Mouse (Mus musculus) forebrain, postnatal 0 days (tissue): Measurements from ENCODE around the gene AY074887. TPM values are rescaled to one million over a fixed set of nuclear protein-coding genes. Genes with fewer than 3 reads are reported as not detected.

ENCODE experiments used
- ATAC-seq: fragments of 200-750 bp; cut with Nextera tagmentation; 2 replicates; pipeline ENCODE4 v1.8.0; 2017; ENCODE audit warnings: mild to moderate bottlenecking, moderate library complexity
- DNase-seq: peaks from one replicate; pipeline ENCODE4 v3.0.0-alpha.2; 2015
- H3K27ac ChIP-seq: fragments of 300-500 bp; sonication (generic); 2 replicates; pipeline ENCODE4 v1.5.1; 2014; ENCODE audit warnings: low read depth, mild to moderate bottlenecking, antibody characterized with exemption, low read length, moderate library complexity, mixed read lengths
- H3K27me3 ChIP-seq: fragments of 300-500 bp; sonication (generic); 2 replicates; pipeline ENCODE4 v1.6.1; 2014; ENCODE audit warnings: mild to moderate bottlenecking, low read length, mixed read lengths; ENCODE audit not compliant: insufficient read depth
- H3K36me3 ChIP-seq: fragments of 300-500 bp; sonication (generic); 2 replicates; pipeline ENCODE4 v1.6.1; 2014; ENCODE audit warnings: mild to moderate bottlenecking, moderate library complexity; ENCODE audit not compliant: insufficient read depth
- H3K4me1 ChIP-seq: fragments of 300-500 bp; sonication (generic); 2 replicates; pipeline ENCODE4 v1.6.1; 2014; ENCODE audit warnings: antibody characterized with exemption; ENCODE audit not compliant: insufficient read depth
- H3K4me2 ChIP-seq: fragments of 300-500 bp; sonication (generic); 2 replicates; pipeline ENCODE4 v1.6.1; 2014; ENCODE audit warnings: low read depth, mild to moderate bottlenecking, moderate library complexity
- H3K4me3 ChIP-seq: fragments of 300-500 bp; sonication (generic); 2 replicates; pipeline ENCODE4 v1.5.1; 2014; ENCODE audit warnings: low read depth, low read length, mixed read lengths
- H3K9ac ChIP-seq: fragments of 300-500 bp; sonication (generic); 2 replicates; pipeline ENCODE4 v1.6.1; 2014; ENCODE audit warnings: mild to moderate bottlenecking
- H3K9me3 ChIP-seq: fragments of 300-500 bp; sonication (generic); 2 replicates; pipeline ENCODE4 v1.6.1; 2016; ENCODE audit warnings: low read length
- CTCF ChIP-seq: sonication (generic); IDR thresholded peaks from 2 replicates; pipeline ENCODE4 v1.5.1; 2016; ENCODE audit warnings: antibody characterized with exemption, control low read depth, low read depth
- WGBS: fragments of 180-500 bp; shearing (Covaris S2); extraction: QIAGEN DNeasy Blood & Tissue Kit; methylation state at CpG from one replicate; pipeline ENCODE4 v1.1.7; 2014; 5-methylcytosine and 5-hydroxymethylcytosine counted together
- polyA plus RNA-seq: library from polyadenylated mRNA; unstranded; fragments of >200 nt; fragmentation: Nextera tagmentation; extraction: Ambion mirVana; gene quantifications from 2 replicates; pipeline ENCODE4 v1.2.1, GENCODE M21; 2015
- total RNA-seq: library from RNA; depleted of rRNA; stranded (reverse); fragments of >200 nt; gene quantifications from 2 replicates; pipeline ENCODE4 v1.2.3, GENCODE M21; 2014

The AY074887 gene
- total and polyA plus RNA-seq, 2 experiments from 2014 or later = 0.76 TPM; not detected in 1

- ATAC-seq = no peak
- TF ChIP-seq CTCF = no peak
- no peaks in the 10 kb centered on the region for H3K4me1 ChIP-seq
- no peak overlapping the region for H3K27ac ChIP-seq
- no peak overlapping the region for H3K4me2 ChIP-seq
- H3K4me3 ChIP-seq = no peak overlapping the region
- H3K36me3 ChIP-seq = no peaks in the 10 kb centered on the region
- no peak for DNase-seq
- WGBS = 81% methylated on average over 2 of the region's 2 CpGs
- H3K9ac ChIP-seq = no peak overlapping the region
- no peaks in the 10 kb centered on the region for H3K27me3 ChIP-seq
- no peaks in the 10 kb centered on the region for H3K9me3 ChIP-seq
Observed at GRCm38 (mm10) chr9:54944467-54944866, 6.3 kb downstream of the AY074887 start.

- DNase-seq (no peak), ATAC-seq (no peak)
- H3K27me3 ChIP-seq = no peaks in the 10 kb centered on the region
- no peak overlapping the region for H3K4me2 ChIP-seq
- no peak overlapping the region for H3K27ac ChIP-seq
- no peaks in the 10 kb centered on the region for H3K4me1 ChIP-seq
- H3K9ac ChIP-seq = no peak overlapping the region
- TF ChIP-seq CTCF = no peak
- no peaks in the 10 kb centered on the region for H3K9me3 ChIP-seq
- WGBS = 89% methylated on average over 4 of the region's 4 CpGs
- H3K4me3 ChIP-seq = no peak overlapping the region
- no peaks in the 10 kb centered on the region for H3K36me3 ChIP-seq
Observed at GRCm38 (mm10) chr9:54942071-54942470, 8.7 kb downstream of the AY074887 start.

GRCm38 (mm10) chr9:54932379-54932778, 18.4 kb downstream of the AY074887 start:
- H3K4me3 ChIP-seq = no peak overlapping the region
- H3K27me3 ChIP-seq = no peaks in the 10 kb centered on the region
- no peak for ATAC-seq
- H3K36me3 ChIP-seq = no peaks in the 10 kb centered on the region
- WGBS = 77% methylated on average over 2 of the region's 2 CpGs
- H3K27ac ChIP-seq = no peak overlapping the region
- DNase-seq = no peak
- H3K4me1 ChIP-seq = no peaks in the 10 kb centered on the region
- H3K4me2 ChIP-seq = no peak overlapping the region
- TF ChIP-seq CTCF = no peak
- H3K9ac ChIP-seq = no peak overlapping the region
- no peaks in the 10 kb centered on the region for H3K9me3 ChIP-seq

- Histone ChIP-seq H3K4me2 (no peak overlapping the region), H3K9me3 (no peaks in the 10 kb centered on the region), H3K27me3 (no peaks in the 10 kb centered on the region), H3K27ac (no peak overlapping the region), H3K9ac (no peak overlapping the region), H3K36me3 (no peaks in the 10 kb centered on the region), H3K4me1 (no peaks in the 10 kb centered on the region), H3K4me3 (no peak overlapping the region)
- 7% methylated on average over 1 of the region's 1 CpGs for WGBS
- DNase-seq (no peak), ATAC-seq (no peak)
- no peak for TF ChIP-seq CTCF
Observed at GRCm38 (mm10) chr9:54931765-54932164, 19.0 kb downstream of the AY074887 start.

- WGBS = 86% methylated on average over 1 of the region's 1 CpGs
- TF ChIP-seq CTCF = no peak
- no peak for DNase-seq
Observed at GRCm38 (mm10) chr9:54930741-54931140, 20.1 kb downstream of the AY074887 start.

GRCm38 (mm10) chr9:54919946-54920345, 30.9 kb downstream of the AY074887 start:
- Histone ChIP-seq H3K4me3 (no peak overlapping the region), H3K27me3 (no peaks in the 10 kb centered on the region), H3K27ac (no peak overlapping the region), H3K36me3 (no peaks in the 10 kb centered on the region), H3K4me2 (no peak overlapping the region), H3K9me3 (no peaks in the 10 kb centered on the region), H3K9ac (no peak overlapping the region), H3K4me1 (no peaks in the 10 kb centered on the region)
- ATAC-seq (no peak), DNase-seq (no peak)
- WGBS = 57% methylated on average over 4 of the region's 4 CpGs
- TF ChIP-seq CTCF = no peak

More at GRCm38 (mm10) chr9:54930741-54931140, 20.1 kb downstream of the AY074887 start:
- Histone ChIP-seq H3K4me2 (no peak overlapping the region), H3K27ac (no peak overlapping the region), H3K4me3 (no peak overlapping the region), H3K36me3 (no peaks in the 10 kb centered on the region), H3K9me3 (no peaks in the 10 kb centered on the region), H3K27me3 (no peaks in the 10 kb centered on the region), H3K4me1 (no peaks in the 10 kb centered on the region), H3K9ac (no peak overlapping the region)
- no peak for ATAC-seq

- WGBS = 95% methylated on average over 5 of the region's 5 CpGs
- no peaks in the 10 kb centered on the region for H3K4me1 ChIP-seq
Observed at GRCm38 (mm10) chr9:54918781-54919180, 32.0 kb downstream of the AY074887 start.

GRCm38 (mm10) chr9:54918191-54918590, 32.6 kb downstream of the AY074887 start:
- ATAC-seq = no peak
- no peak for TF ChIP-seq CTCF
- 78% methylated on average over 2 of the region's 2 CpGs for WGBS
- no peaks in the 10 kb centered on the region for H3K27me3 ChIP-seq
- no peak overlapping the region for H3K4me3 ChIP-seq
- H3K4me1 ChIP-seq = no peaks in the 10 kb centered on the region
- no peak overlapping the region for H3K4me2 ChIP-seq
- no peaks in the 10 kb centered on the region for H3K9me3 ChIP-seq
- no peak overlapping the region for H3K9ac ChIP-seq
- no peak overlapping the region for H3K27ac ChIP-seq
- H3K36me3 ChIP-seq = no peaks in the 10 kb centered on the region
- no peak for DNase-seq

More at GRCm38 (mm10) chr9:54918781-54919180, 32.0 kb downstream of the AY074887 start:
- TF ChIP-seq CTCF = no peak
- no peaks in the 10 kb centered on the region for H3K27me3 ChIP-seq
- ATAC-seq (no peak), DNase-seq (no peak)
- no peak overlapping the region for H3K9ac ChIP-seq
- no peak overlapping the region for H3K4me2 ChIP-seq
- no peaks in the 10 kb centered on the region for H3K36me3 ChIP-seq
- no peaks in the 10 kb centered on the region for H3K9me3 ChIP-seq
- H3K4me3 ChIP-seq = no peak overlapping the region
- no peak overlapping the region for H3K27ac ChIP-seq
